ENCODE assay signal across 14 mouse cellular contexts in the genomic region with DNA sequence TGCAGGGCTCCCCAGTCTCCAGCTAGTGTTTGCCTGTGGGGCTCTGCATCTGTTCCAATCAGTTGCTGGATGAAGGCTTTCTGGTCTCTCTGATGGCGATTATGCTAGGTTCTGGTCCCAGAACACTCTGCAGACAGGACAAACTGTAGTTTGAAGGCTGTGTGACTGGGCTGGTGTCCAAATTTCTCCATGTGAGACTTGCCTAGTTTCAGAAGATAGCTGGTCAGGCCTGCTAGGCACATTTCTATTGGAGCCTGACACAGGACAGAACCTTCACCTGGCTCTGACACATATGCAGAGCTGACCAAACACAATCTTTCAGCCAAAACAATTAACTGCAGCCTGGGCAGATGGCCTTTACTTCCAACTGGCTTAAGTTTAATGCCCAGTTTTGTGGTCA.
DNase-seq lines count a peak whose midpoint lies in the region; ATAC-seq and TF ChIP-seq lines count a peak whose summit lies in the region.
"Had no signal": no experiment of that assay in that cellular context is flagged by ENCODE, and none has a peak within 500 bp of the region (broad histone marks: within the 10 kb centered on the region; RNA-seq: fewer than 3 reads in every experiment).

No protein-coding gene starts in this region.

- H3K27me3 ChIP-seq in cerebellum, adult 2 months (ENCODE audit: control insufficient read depth, insufficient read depth, low read length), result no peaks in the 10 kb centered on the region; the same call in 1 of the 2 replicates
- H3K27me3 ChIP-seq: Patski had no signal

- TF ChIP-seq CTCF in cerebellum, adult 2 months (IDR thresholded peaks at IDR 0.05; ENCODE audit: borderline replicate concordance, insufficient read depth, low read depth, low read length), result no peak
- TF ChIP-seq CTCF in left cerebral cortex, adult 2 months (IDR thresholded peaks at IDR 0.05), result no peak

- TF ChIP-seq POLR2A in cerebellum, adult 2 months (IDR thresholded peaks at IDR 0.05; ENCODE audit: borderline replicate concordance, insufficient read depth, low read length), result no peak

- H3K27ac ChIP-seq in cerebellum, adult 2 months (ENCODE audit: insufficient read depth, low read length), result no peak overlapping the region
- H3K27ac ChIP-seq in left cerebral cortex, adult 2 months, result peak overlapping the region; percentile 36; the same call in 1 of the 2 replicates
- H3K27ac ChIP-seq: forebrain, embryonic 10.5 days; liver, embryonic 14.5 days had no signal

- 0 out of 2 replicates have a peak, but pooled peaks cover 2% of the 10 kb centered on the region for H3K4me1 ChIP-seq in cerebellum, adult 2 months (ENCODE audit: control insufficient read depth, insufficient read depth, low read length)
- H3K4me1 ChIP-seq: forebrain, embryonic 10.5 days had no signal

- no peak for ATAC-seq in activated CD4-positive, CD25-positive, alpha-beta regulatory T cell, adult 4 months
- ATAC-seq: Patski had no signal

- H3K4me3 ChIP-seq in cerebellum, adult 2 months (replicated peaks; ENCODE audit: insufficient read depth, low read depth, low read length), result no peak overlapping the region
- no peak overlapping the region for H3K4me3 ChIP-seq in left cerebral cortex, adult 2 months
- H3K4me3 ChIP-seq: forebrain, embryonic 10.5 days; myocyte had no signal

- 32% methylated on average over 1 of the region's 1 CpGs for WGBS in cerebellum, adult 2 months

- peak; percentile 15 to 31 for DNase-seq in cerebellum, adult 2 months
- DNase-seq in cerebellum, adult 11 months, result no peak
- DNase-seq in left cerebral cortex, adult 2 months (ENCODE audit: extremely low spot score in 1 of 2, low spot score in 2 of 2), result no peak
- DNase-seq in left cerebral cortex, postnatal 10 days (ENCODE audit: extremely low spot score in 1 of 2, low spot score in 2 of 2), result no peak
- peak; percentile 71 to 76 for DNase-seq in cerebellum, postnatal 14 days
- DNase-seq in heart, postnatal 10 days, result peak; percentile 51 to 52
- DNase-seq in yolk sac, embryonic 10.5 days (ENCODE audit: low spot score), result no peak
- DNase-seq: gastrocnemius, postnatal 10 days; thymus, postnatal 25 days had no signal

- intact Hi-C loops in left cerebral cortex, adult 2 months (cut with DNase I), result no loop called here
- intact Hi-C loops in left cerebral cortex, postnatal 10 days (cut with DNase I), result no loop called here
- intact Hi-C loops in heart, postnatal 10 days (cut with DNase I), result no loop called here

Comparison
In these comparisons a context has a peak if more than half of its experiments do, and no peak if none do; other contexts are left out.
1. DNase-seq: peak in cerebellum, adult 2 months (2 of 2), cerebellum, postnatal 14 days (2 of 2) and heart, postnatal 10 days (2 of 2); none in cerebellum, adult 11 months (single experiment), left cerebral cortex, adult 2 months (0 of 2), left cerebral cortex, postnatal 10 days (0 of 2) and yolk sac, embryonic 10.5 days (single experiment).